Mouse (Mus musculus) midbrain, embryonic 11.5 days (tissue): Measurements from ENCODE around the gene Nde1. TPM values are rescaled to one million over a fixed set of nuclear protein-coding genes. Genes with fewer than 3 reads are reported as not detected.
"Not testable (repeated sequence)": the region's sequence is repeated elsewhere in the genome, so short reads cannot be mapped to it uniquely, and the experiment has no call there.

Experiments
- ATAC-seq: fragments of 200-750 bp; cut with Nextera tagmentation; 2 replicates; pipeline ENCODE4 v1.8.0; 2017; ENCODE audit warnings: moderate TSS enrichment, moderate library complexity; ENCODE audit not compliant: low FRiP score
- DNase-seq: peaks from one replicate; pipeline ENCODE4 v3.0.0; 2015; ENCODE audit warnings: low spot score; ENCODE audit errors: missing footprints
- H3K27ac ChIP-seq: fragments of 300-500 bp; sonication (generic); 2 replicates; pipeline ENCODE4 v1.5.1; 2014; ENCODE audit warnings: low read depth, low read length
- H3K27me3 ChIP-seq: fragments of 300-500 bp; sonication (generic); 2 replicates; pipeline ENCODE4 v1.6.1; 2014; ENCODE audit warnings: mild to moderate bottlenecking, low read length, moderate library complexity, mixed read lengths; ENCODE audit not compliant: control insufficient read depth, insufficient read depth
- H3K36me3 ChIP-seq: fragments of 300-500 bp; sonication (generic); 2 replicates; pipeline ENCODE4 v1.6.1; 2014; ENCODE audit warnings: mild to moderate bottlenecking, low read length, moderate library complexity, mixed read lengths; ENCODE audit not compliant: control insufficient read depth, insufficient read depth
- H3K4me1 ChIP-seq: fragments of 300-500 bp; sonication (generic); 2 replicates; pipeline ENCODE4 v1.6.1; 2014; ENCODE audit warnings: low read length; ENCODE audit not compliant: control insufficient read depth, insufficient read depth
- H3K4me2 ChIP-seq: fragments of 300-500 bp; sonication (generic); 2 replicates; pipeline ENCODE4 v1.6.1; 2014; ENCODE audit warnings: mild to moderate bottlenecking, moderate library complexity
- H3K4me3 ChIP-seq: fragments of 300-500 bp; sonication (generic); 2 replicates; pipeline ENCODE4 v1.5.1; 2014; ENCODE audit warnings: low read depth, low read length
- H3K9ac ChIP-seq: fragments of 300-500 bp; sonication (generic); 2 replicates; pipeline ENCODE4 v1.6.1; 2014; ENCODE audit warnings: low read length
- H3K9me3 ChIP-seq: fragments of 300-500 bp; sonication (generic); 2 replicates; pipeline ENCODE4 v1.6.1; 2016; ENCODE audit warnings: low read length; ENCODE audit not compliant: control insufficient read depth
- WGBS: fragments of 180-500 bp; shearing (Covaris S2); extraction: QIAGEN DNeasy Blood & Tissue Kit; methylation state at CpG from one replicate; pipeline ENCODE4 v1.1.7; 2014; 5-methylcytosine and 5-hydroxymethylcytosine counted together
- polyA plus RNA-seq: library from polyadenylated mRNA; unstranded; fragments of >200 nt; fragmentation: Nextera tagmentation; extraction: Ambion mirVana; gene quantifications from 2 replicates; pipeline ENCODE4 v1.2.1, GENCODE M21; 2014

Gene Nde1
- polyA plus RNA-seq, 1 experiment from 2014 or later = 181 TPM

- Histone ChIP-seq H3K4me3 (no peak overlapping the region), H3K4me2 (no peak overlapping the region), H3K9me3 (no peaks in the 10 kb centered on the region), H3K4me1 (no peaks in the 10 kb centered on the region), H3K9ac (no peak overlapping the region), H3K27me3 (no peaks in the 10 kb centered on the region), H3K27ac (no peak overlapping the region), H3K36me3 (peaks cover 23% of the 10 kb centered on the region)
- no peak for ATAC-seq
- DNase-seq = no peak
- WGBS = 89% methylated on average over 7 of the region's 7 CpGs
Measured at GRCm38 (mm10) chr16:14130796-14131195, 32.3 kb upstream of the Nde1 start.

GRCm38 (mm10) chr16:14131376-14131775, 31.7 kb upstream of the Nde1 start:
- Histone ChIP-seq H3K36me3 (peaks cover 25% of the 10 kb centered on the region), H3K4me3 (no peak overlapping the region), H3K27ac (no peak overlapping the region), H3K4me1 (no peaks in the 10 kb centered on the region), H3K4me2 (no peak overlapping the region), H3K27me3 (no peaks in the 10 kb centered on the region), H3K9ac (no peak overlapping the region), H3K9me3 (no peaks in the 10 kb centered on the region)
- DNase-seq (no peak), ATAC-seq (no peak)
- 91% methylated on average over 3 of the region's 3 CpGs for WGBS

- no peak overlapping the region for H3K4me3 ChIP-seq
- H3K4me1 ChIP-seq = no peaks in the 10 kb centered on the region
- H3K9me3 ChIP-seq = no peaks in the 10 kb centered on the region
- ATAC-seq (no peak), DNase-seq (no peak)
- no peak overlapping the region for H3K9ac ChIP-seq
- peaks cover 25% of the 10 kb centered on the region for H3K36me3 ChIP-seq
- 90% methylated on average over 5 of the region's 5 CpGs for WGBS
- no peaks in the 10 kb centered on the region for H3K27me3 ChIP-seq
- no peak overlapping the region for H3K27ac ChIP-seq
- no peak overlapping the region for H3K4me2 ChIP-seq
Measured at GRCm38 (mm10) chr16:14131838-14132237, 31.2 kb upstream of the Nde1 start.

GRCm38 (mm10) chr16:14135014-14135413, 28.1 kb upstream of the Nde1 start:
- Histone ChIP-seq H3K4me2 (no peak overlapping the region), H3K27ac (no peak overlapping the region), H3K27me3 (no peaks in the 10 kb centered on the region), H3K4me1 (no peaks in the 10 kb centered on the region), H3K9ac (no peak overlapping the region), H3K36me3 (peaks cover 20% of the 10 kb centered on the region), H3K9me3 (no peaks in the 10 kb centered on the region), H3K4me3 (no peak overlapping the region)
- ATAC-seq (no peak), DNase-seq (no peak)
- 86% methylated on average over 2 of the region's 2 CpGs for WGBS

GRCm38 (mm10) chr16:14137976-14138561, 25.0 kb upstream of the Nde1 start:
- no peak overlapping the region for H3K4me2 ChIP-seq
- H3K4me3 ChIP-seq = no peak overlapping the region
- DNase-seq (no peak), ATAC-seq (no peak)
- WGBS = 90% methylated on average over 1 of the region's 1 CpGs
- no peaks in the 10 kb centered on the region for H3K4me1 ChIP-seq
- H3K9ac ChIP-seq = no peak overlapping the region
- no peaks in the 10 kb centered on the region for H3K9me3 ChIP-seq
- no peak overlapping the region for H3K27ac ChIP-seq
- peaks cover 18% of the 10 kb centered on the region for H3K36me3 ChIP-seq
- no peaks in the 10 kb centered on the region for H3K27me3 ChIP-seq

- Histone ChIP-seq H3K9me3 (no peaks in the 10 kb centered on the region), H3K27ac (no peak overlapping the region), H3K4me1 (no peaks in the 10 kb centered on the region), H3K27me3 (no peaks in the 10 kb centered on the region), H3K4me2 (no peak overlapping the region), H3K36me3 (peaks cover 18% of the 10 kb centered on the region), H3K9ac (no peak overlapping the region), H3K4me3 (no peak overlapping the region)
- DNase-seq = no peak
- no peak for ATAC-seq
Measured at GRCm38 (mm10) chr16:14139106-14139505, 24.0 kb upstream of the Nde1 start.

- ATAC-seq = no peak
- 92% methylated on average over 3 of the region's 3 CpGs for WGBS
- H3K27ac ChIP-seq = no peak overlapping the region
- no peaks in the 10 kb centered on the region for H3K9me3 ChIP-seq
- no peak overlapping the region for H3K4me2 ChIP-seq
- peaks cover 28% of the 10 kb centered on the region for H3K36me3 ChIP-seq
- H3K27me3 ChIP-seq = no peaks in the 10 kb centered on the region
- no peak overlapping the region for H3K9ac ChIP-seq
- no peaks in the 10 kb centered on the region for H3K4me1 ChIP-seq
- DNase-seq = no peak
- H3K4me3 ChIP-seq = no peak overlapping the region
Measured at GRCm38 (mm10) chr16:14143298-14143697, 19.8 kb upstream of the Nde1 start.

GRCm38 (mm10) chr16:14147712-14148111, 15.4 kb upstream of the Nde1 start:
- H3K27me3 ChIP-seq = no peaks in the 10 kb centered on the region
- no peak overlapping the region for H3K27ac ChIP-seq
- peaks cover 20% of the 10 kb centered on the region for H3K36me3 ChIP-seq
- H3K9ac ChIP-seq = no peak overlapping the region
- no peak for DNase-seq
- no peak overlapping the region for H3K4me2 ChIP-seq
- no peak for ATAC-seq
- H3K9me3 ChIP-seq = no peaks in the 10 kb centered on the region
- H3K4me1 ChIP-seq = no peaks in the 10 kb centered on the region
- no peak overlapping the region for H3K4me3 ChIP-seq

- Histone ChIP-seq H3K27ac (no peak overlapping the region), H3K9ac (no peak overlapping the region), H3K4me3 (no peak overlapping the region), H3K36me3 (peaks cover 5% of the 10 kb centered on the region), H3K4me1 (no peaks in the 10 kb centered on the region), H3K4me2 (no peak overlapping the region), H3K9me3 (no peaks in the 10 kb centered on the region), H3K27me3 (no peaks in the 10 kb centered on the region)
- no peak for ATAC-seq
- no peak for DNase-seq
- 94% methylated on average over 4 of the region's 4 CpGs for WGBS
Measured at GRCm38 (mm10) chr16:14151718-14152117, 11.4 kb upstream of the Nde1 start.

GRCm38 (mm10) chr16:14155638-14156037, 7.4 kb upstream of the Nde1 start:
- ATAC-seq, DNase-seq, H3K4me2 ChIP-seq, H3K4me3 ChIP-seq, H3K9me3 ChIP-seq, H3K9ac ChIP-seq, H3K36me3 ChIP-seq, H3K27me3 ChIP-seq, H3K4me1 ChIP-seq, H3K27ac ChIP-seq: not testable (repeated sequence)
- 80% methylated on average over 1 of the region's 2 CpGs for WGBS
